Mouse (Mus musculus) C2C12 (cell line): ENCODE measurements around the gene Cd68.

Source experiments
- CEBPB ChIP-seq: IDR thresholded peaks from one replicate; pipeline ENCODE4 v1.6.1; 2011; ENCODE audit warnings: low read depth, mild to moderate bottlenecking, control low read depth, moderate library complexity
- CTCF ChIP-seq: IDR thresholded peaks from one replicate; pipeline ENCODE4 v1.5.1; 2011; ENCODE audit not compliant: control insufficient read depth, insufficient read depth, insufficient read length
- MYOD1 ChIP-seq: IDR thresholded peaks from one replicate; pipeline ENCODE4 v1.6.1; 2011; ENCODE audit warnings: low read depth; ENCODE audit not compliant: control insufficient read depth, insufficient read length
- USF1 ChIP-seq: IDR thresholded peaks from one replicate; pipeline ENCODE4 v1.6.1; 2011; ENCODE audit warnings: low read depth, mild to moderate bottlenecking, control low read depth, moderate library complexity

GRCm38 (mm10) chr11:69657462-69657881, 8.5 kb downstream of the Cd68 start:
- TF ChIP-seq MYOD1, result no peak
- no peak for TF ChIP-seq CTCF
- TF ChIP-seq USF1, result no peak
- no peak for TF ChIP-seq CEBPB
